Mouse (Mus musculus) cerebellum, adult 2 months (tissue): ENCODE measurements at regions not wholly inside any gene's neighbourhood (a gene's known extent, or its start where the extent isn't known, plus 50 kb on each side); places are given as distances from the start of the nearest gene placed in this dataset.

Source experiments
- DNase-seq, 2 experiments: peaks; one replicate each; pipeline ENCODE4 v3.0.0; 2021
- H3K27ac ChIP-seq: fragments of 200-500 bp; 2 replicates; pipeline ENCODE4 v1.5.1; 2012; ENCODE audit warnings: low read length, control low read depth, inconsistent platforms; ENCODE audit not compliant: insufficient read depth
- H3K27me3 ChIP-seq: fragments of 200-500 bp; 2 replicates; pipeline ENCODE4 v1.6.1; 2012; ENCODE audit warnings: inconsistent platforms, mild to moderate bottlenecking, low read length, moderate library complexity; ENCODE audit not compliant: control insufficient read depth, insufficient read depth
- H3K4me1 ChIP-seq: fragments of 200-500 bp; 2 replicates; pipeline ENCODE4 v1.6.1; 2011; ENCODE audit warnings: low read length; ENCODE audit not compliant: control insufficient read depth, insufficient read depth
- H3K4me3 ChIP-seq: fragments of 200-500 bp; replicated peaks from 2 replicates; pipeline ENCODE3; 2011; ENCODE audit warnings: mild to moderate bottlenecking, low read depth, low read length, control low read depth; ENCODE audit not compliant: insufficient read depth
- CTCF ChIP-seq: fragments of 200-500 bp; IDR thresholded peaks from 2 replicates; pipeline ENCODE4 v1.5.1; 2011; ENCODE audit warnings: low read depth, mild to moderate bottlenecking, control low read depth, low read length, moderate library complexity, borderline replicate concordance; ENCODE audit not compliant: insufficient read depth
- POLR2A ChIP-seq: fragments of 200-500 bp; IDR thresholded peaks from 2 replicates; pipeline ENCODE4 v1.6.1; 2011; ENCODE audit warnings: low read length, control low read depth, borderline replicate concordance; ENCODE audit not compliant: insufficient read depth
- WGBS: fragments of 180-500 bp; shearing (Covaris S2); methylation state at CpG from one replicate; pipeline ENCODE4 v1.1.7; 2018; 5-methylcytosine and 5-hydroxymethylcytosine counted together

GRCm38 (mm10) chr8:5965403-5966015, 860.4 kb upstream of the Slc10a2 start:
- no peaks in the 10 kb centered on the region for H3K27me3 ChIP-seq
- TF ChIP-seq CTCF: no peak
- TF ChIP-seq POLR2A: no peak
- WGBS: 63% methylated on average over 6 of the region's 6 CpGs

GRCm38 (mm10) chr8:5964299-5964698, 859.1 kb upstream of the Slc10a2 start:
- H3K4me1 ChIP-seq: no peaks in the 10 kb centered on the region
- TF ChIP-seq POLR2A (no peak), CTCF (no peak)
- no peak overlapping the region for H3K4me3 ChIP-seq
- H3K27me3 ChIP-seq: no peaks in the 10 kb centered on the region
- no peak for DNase-seq
- H3K27ac ChIP-seq: no peak overlapping the region
- 93% methylated on average over 1 of the region's 1 CpGs for WGBS

More at GRCm38 (mm10) chr8:5965403-5966015, 860.4 kb upstream of the Slc10a2 start:
- H3K27ac ChIP-seq: no peak overlapping the region
- no peak overlapping the region for H3K4me3 ChIP-seq
- no peak for DNase-seq
- H3K4me1 ChIP-seq: no peaks in the 10 kb centered on the region

DNA sequence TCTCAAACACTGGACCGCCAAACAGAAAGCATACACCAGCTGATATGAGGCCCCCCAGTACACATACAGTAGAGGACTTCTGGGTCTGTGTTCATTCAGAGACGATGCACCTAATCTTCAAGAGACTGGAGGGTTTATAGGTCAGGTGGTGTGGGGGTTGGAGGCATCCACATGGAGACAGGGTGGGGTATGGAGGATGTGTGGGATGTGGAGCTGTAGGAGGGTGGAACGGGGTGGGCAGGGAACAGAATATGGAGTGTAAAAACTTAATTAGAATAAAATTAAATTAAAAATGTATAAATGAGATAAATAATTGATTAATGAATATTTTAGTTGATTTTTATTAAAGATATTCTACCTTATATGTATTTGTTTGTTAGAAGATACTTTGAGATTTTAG, 832.9 kb upstream of the Slc10a2 start:
- Histone ChIP-seq H3K27ac (no peak overlapping the region), H3K27me3 (no peaks in the 10 kb centered on the region), H3K4me1 (no peaks in the 10 kb centered on the region), H3K4me3 (no peak overlapping the region)
- WGBS: 86% methylated on average over 3 of the region's 3 CpGs
- DNase-seq: no peak
- TF ChIP-seq POLR2A (no peak), CTCF (no peak)

- Histone ChIP-seq H3K27ac (no peak overlapping the region), H3K4me3 (no peak overlapping the region), H3K27me3 (no peaks in the 10 kb centered on the region), H3K4me1 (no peaks in the 10 kb centered on the region)
- TF ChIP-seq POLR2A (no peak), CTCF (no peak)
- 22% methylated on average over 1 of the region's 1 CpGs for WGBS
- no peak for DNase-seq
Observed at GRCm38 (mm10) chr8:5918136-5918535, 813.0 kb upstream of the Slc10a2 start.
